Mouse (Mus musculus): Measurements from ENCODE around the gene Zfp575.

- TF ChIP-seq POLR2A (IDR thresholded peaks at IDR 0.05; ENCODE audit: insufficient read depth, low read depth, low read length) = peak; percentile 65; the same call in 1 of the 2 replicates
- no peak for TF ChIP-seq CTCF (IDR thresholded peaks at IDR 0.05; ENCODE audit: insufficient read depth, low read depth, low read length)
Measured at GRCm38 (mm10) chr7:24593621-24594308, 6.3 kb upstream of the Zfp575 start.

All from olfactory bulb, adult 2 months (tissue).